ENCODE assay signal across 9 mouse cellular contexts in genomic region chr11:57646940-57647339, GRCm38 (mm10). TPM values are rescaled to one million over a fixed set of nuclear protein-coding genes. Genes with fewer than 3 reads are reported as not detected.
DNase-seq lines count a peak whose midpoint lies in the region; ATAC-seq and TF ChIP-seq lines count a peak whose summit lies in the region.
"Had no signal": no experiment of that assay in that cellular context is flagged by ENCODE, and none has a peak within 500 bp of the region (broad histone marks: within the 10 kb centered on the region; RNA-seq: fewer than 3 reads in every experiment).

No protein-coding gene starts in this region.

- no peaks in the 10 kb centered on the region for H3K36me3 ChIP-seq in lung, embryonic 14.5 days (ENCODE audit: insufficient read depth)
- H3K36me3 ChIP-seq in intestine, postnatal 0 days (ENCODE audit: control insufficient read depth, insufficient read depth), result no peaks in the 10 kb centered on the region
- H3K36me3 ChIP-seq in neural tube, embryonic 15.5 days, result no peaks in the 10 kb centered on the region

- no peak for ATAC-seq in lung, embryonic 14.5 days (ENCODE audit: insufficient read depth)
- ATAC-seq in intestine, postnatal 0 days, result no peak
- ATAC-seq in neural tube, embryonic 15.5 days (ENCODE audit: low FRiP score), result no peak
- no peak for ATAC-seq in granulocyte monocyte progenitor cell, adult 5-6 weeks (replicated peaks; ENCODE audit: poor library complexity, severe bottlenecking)

- H3K4me3 ChIP-seq in lung, embryonic 14.5 days (ENCODE audit: low read depth, low read length), result peak overlapping the region; percentile 74; the same call in 1 of the 2 replicates
- no peak overlapping the region for H3K4me3 ChIP-seq in lung, adult 2 months (replicated peaks; ENCODE audit: extremely low read depth, low read depth, low read length)
- peak overlapping the region; percentile 85 for H3K4me3 ChIP-seq in embryonic fibroblast, embryonic 13.5 days (ENCODE audit: insufficient read depth, low read length)
- no peak overlapping the region for H3K4me3 ChIP-seq in intestine, postnatal 0 days (ENCODE audit: low read depth, low read length)
- H3K4me3 ChIP-seq in neural tube, embryonic 15.5 days (replicated peaks), result 0 out of 2 replicates have a peak overlapping the region, but pooled peaks have one; percentile 76

- H3K4me1 ChIP-seq in lung, embryonic 14.5 days (ENCODE audit: insufficient read depth), result peaks cover 4% of the 10 kb centered on the region; the same call in 1 of the 2 replicates
- H3K4me1 ChIP-seq in lung, adult 2 months (ENCODE audit: control insufficient read depth, insufficient read depth, low read length), result no peaks in the 10 kb centered on the region; the same call in 1 of the 2 replicates
- peaks cover 7% of the 10 kb centered on the region; the same call in 1 of the 2 replicates for H3K4me1 ChIP-seq in embryonic fibroblast, embryonic 13.5 days (ENCODE audit: control insufficient read depth, insufficient read depth, low read length)
- peaks cover 8% of the 10 kb centered on the region; the same call in 1 of the 2 replicates for H3K4me1 ChIP-seq in intestine, postnatal 0 days (replicated peaks; ENCODE audit: control insufficient read depth, insufficient read depth, low read length)
- H3K4me1 ChIP-seq in neural tube, embryonic 15.5 days, result peaks cover 64% of the 10 kb centered on the region

- H3K9ac ChIP-seq in lung, embryonic 14.5 days, result no peak overlapping the region
- H3K9ac ChIP-seq in intestine, postnatal 0 days (ENCODE audit: low read depth, low read length), result no peak overlapping the region
- H3K9ac ChIP-seq in neural tube, embryonic 15.5 days (replicated peaks), result no peak overlapping the region

- DNase-seq in lung, embryonic 14.5 days, result no peak
- DNase-seq in lung, adult 2 months, result no peak
- DNase-seq in layer of hippocampus, postnatal 14 days (ENCODE audit: low spot score in 2 of 2), result no peak
- no peak for DNase-seq in right cerebral cortex, postnatal 14 days
- DNase-seq: left cerebral cortex, postnatal 4 days had no signal

- H3K9me3 ChIP-seq in lung, embryonic 14.5 days (ENCODE audit: low read depth, low read length), result no peaks in the 10 kb centered on the region
- no peaks in the 10 kb centered on the region for H3K9me3 ChIP-seq in intestine, postnatal 0 days (ENCODE audit: control insufficient read depth)
- no peaks in the 10 kb centered on the region for H3K9me3 ChIP-seq in neural tube, embryonic 15.5 days (replicated peaks)

- 82% methylated on average over 8 of the region's 8 CpGs for WGBS in lung, embryonic 14.5 days
- 88% methylated on average over 8 of the region's 8 CpGs for WGBS in lung, adult 2 months
- 81% methylated on average over 8 of the region's 8 CpGs for WGBS in intestine, postnatal 0 days
- 75% methylated on average over 8 of the region's 8 CpGs for WGBS in neural tube, embryonic 15.5 days

- no peaks in the 10 kb centered on the region for H3K27me3 ChIP-seq in lung, embryonic 14.5 days (ENCODE audit: insufficient read depth, low read length)
- no peaks in the 10 kb centered on the region for H3K27me3 ChIP-seq in intestine, postnatal 0 days (replicated peaks; ENCODE audit: control insufficient read depth, insufficient read depth, low read length)
- no peaks in the 10 kb centered on the region for H3K27me3 ChIP-seq in neural tube, embryonic 15.5 days (replicated peaks)

- no peak for TF ChIP-seq POLR2A in lung, adult 2 months (IDR thresholded peaks at IDR 0.05; ENCODE audit: borderline replicate concordance, extremely low read depth, low read depth, low read length)
- no peak for TF ChIP-seq POLR2A in embryonic fibroblast, embryonic 13.5 days (IDR thresholded peaks at IDR 0.05; ENCODE audit: low read depth, low read length)

- peak overlapping the region; percentile 97 for H3K4me2 ChIP-seq in lung, embryonic 14.5 days
- H3K4me2 ChIP-seq in intestine, postnatal 0 days (replicated peaks; ENCODE audit: low read depth), result peak overlapping the region; percentile 93
- H3K4me2 ChIP-seq in neural tube, embryonic 15.5 days, result peak overlapping the region; percentile 97

- no peak overlapping the region for H3K27ac ChIP-seq in lung, embryonic 14.5 days (ENCODE audit: low read depth)
- no peak overlapping the region for H3K27ac ChIP-seq in embryonic fibroblast, embryonic 13.5 days (ENCODE audit: insufficient read depth, low read length)
- no peak overlapping the region for H3K27ac ChIP-seq in intestine, postnatal 0 days (ENCODE audit: low read depth, low read length)
- no peak overlapping the region for H3K27ac ChIP-seq in neural tube, embryonic 15.5 days (replicated peaks)

- TF ChIP-seq CTCF in lung, embryonic 14.5 days (IDR thresholded peaks at IDR 0.05; ENCODE audit: low read depth), result no peak
- TF ChIP-seq CTCF in lung, adult 2 months (IDR thresholded peaks at IDR 0.05; ENCODE audit: insufficient read depth, low read length), result no peak
- no peak for TF ChIP-seq CTCF in embryonic fibroblast, embryonic 13.5 days (IDR thresholded peaks at IDR 0.05; ENCODE audit: borderline replicate concordance, insufficient read depth, low read length)
- TF ChIP-seq CTCF in intestine, postnatal 0 days (IDR thresholded peaks at IDR 0.05; ENCODE audit: low read depth), result no peak

RNA-seq across cellular contexts. Expression of gene Galnt10, which starts 1.7 kb away (rescaled TPM):
- polyA plus RNA-seq in lung, embryonic 14.5 days (2014; fragmentation: Nextera tagmentation; extraction: Ambion mirVana), result 11.2 and 11.9 TPM in 2 replicates
- polyA plus RNA-seq in lung, adult 2 months (2012; rRNA removed), result 6.4 and 8.1 TPM in 2 replicates
- polyA plus RNA-seq in embryonic fibroblast, embryonic 13.5 days (2011; ENCODE audit: insufficient read length, low read depth, missing spikeins), result 48.3 and 51.8 TPM in 2 replicates
- 19.8 and 22.5 TPM in 2 replicates for polyA plus RNA-seq in intestine, postnatal 0 days (2015; fragmentation: Nextera tagmentation; extraction: Ambion mirVana)
- polyA plus RNA-seq in neural tube, embryonic 15.5 days (2015; fragmentation: Nextera tagmentation; extraction: Ambion mirVana), result 11.7 and 12.7 TPM in 2 replicates
- 1 to 10 TPM; 9.4 to 9.9 TPM for total RNA-seq in layer of hippocampus, postnatal 14 days (2021)
- 5.1 and 6.8 TPM in 2 replicates for total RNA-seq in granulocyte monocyte progenitor cell, adult 5-6 weeks (2014; fragmentation: Nextera tagmentation)
- total RNA-seq in granulocyte monocyte progenitor cell, adult 5-6 weeks (2017), result 7.8 and 8.9 TPM in 2 replicates

Comparison
In these comparisons a context has a peak if more than half of its experiments do, and no peak if none do; other contexts are left out.
1. H3K4me3 ChIP-seq: peak in lung, embryonic 14.5 days (single experiment), embryonic fibroblast, embryonic 13.5 days (single experiment) and neural tube, embryonic 15.5 days (single experiment); none in lung, adult 2 months (single experiment) and intestine, postnatal 0 days (single experiment).
2. Peak in every context shown above with its lines, with median percentiles within 50 percentile points of each other: H3K4me2 ChIP-seq.